Mouse (Mus musculus) c-Kit-positive CD71-negative TER-119-negative erythroid progenitor cells, embryonic 14.5 days (primary cell): ENCODE results near the gene Plcd3.
A peak's percentile ranks its signal among the peaks of the same experiment; 100 is the strongest.

ENCODE experiments used
- DNase-seq: peaks from one replicate; pipeline ENCODE4 v3.0.0-alpha.2; 2013; ENCODE audit warnings: low read depth

Plcd3 gene

GRCm38 (mm10) chr11:103066191-103067050 is 35.0 kb downstream of the Plcd3 start:
- DNase-seq: no peak

GRCm38 (mm10) chr11:103058499-103059085 is 42.9 kb downstream of the Plcd3 start:
- no peak for DNase-seq

DNA sequence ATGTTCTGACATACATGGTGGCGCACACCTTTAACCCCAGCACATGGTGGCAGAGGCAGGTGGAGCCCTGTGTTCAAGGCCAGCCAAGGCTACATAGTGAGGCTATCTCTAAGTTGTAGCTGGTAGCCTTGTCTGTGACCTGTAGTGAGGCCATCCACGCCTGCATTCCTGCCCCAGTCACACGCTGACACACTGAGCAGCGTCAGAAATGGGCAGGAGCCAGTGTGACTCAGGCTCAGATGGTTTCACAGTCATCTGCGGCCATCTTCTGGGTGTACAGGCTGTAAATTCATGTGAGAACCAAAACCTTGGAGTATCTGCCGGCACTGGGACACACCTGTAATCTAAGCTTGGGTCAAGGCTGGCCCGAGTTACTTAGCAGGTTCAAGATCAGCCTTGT is 44.8 kb downstream of the Plcd3 start:
- no peak for DNase-seq

GRCm38 (mm10) chr11:103054798-103055197 is 46.7 kb downstream of the Plcd3 start:
- peak; percentile 82 for DNase-seq

DNA sequence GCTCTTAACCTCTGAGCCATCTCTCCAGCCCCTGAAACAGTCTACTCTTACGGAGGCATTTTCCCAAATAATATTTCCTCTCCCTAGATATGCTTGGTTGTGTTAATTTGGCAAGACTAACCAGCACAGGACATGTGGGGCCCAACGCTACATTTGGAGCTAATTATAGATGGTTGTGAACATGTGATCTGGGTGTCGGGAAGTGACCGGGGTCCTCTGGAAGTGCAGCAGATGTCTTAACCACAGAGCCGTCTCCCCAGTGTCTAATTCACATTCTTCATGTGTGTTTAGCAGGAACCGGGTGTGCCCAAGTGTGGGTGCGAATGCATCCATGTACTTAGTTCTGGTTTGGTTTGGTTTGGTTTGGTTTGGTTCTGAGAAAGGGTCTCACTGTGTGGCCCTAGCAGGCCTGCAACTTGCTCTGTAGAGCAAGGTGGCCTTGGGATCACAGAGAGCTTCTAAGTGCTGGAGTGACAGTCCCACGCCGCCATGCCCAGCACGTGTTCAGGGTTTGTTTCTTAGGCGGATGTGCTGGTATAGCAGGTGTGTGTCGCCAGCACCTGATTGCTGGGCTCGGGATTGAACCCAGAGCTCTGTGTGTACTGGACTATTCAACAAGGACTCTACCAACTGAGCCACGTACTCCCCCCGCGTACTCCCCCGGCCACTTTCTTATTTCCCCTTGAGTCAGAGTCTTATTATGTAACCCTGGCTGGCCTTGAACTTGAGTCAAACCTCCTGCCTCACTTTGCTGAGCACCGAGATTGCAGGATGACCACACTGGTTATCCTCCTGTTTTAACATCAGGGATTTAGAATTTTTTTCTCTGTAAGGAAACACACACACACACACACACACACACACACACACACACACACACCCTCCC is 48.0 kb downstream of the Plcd3 start:
- DNase-seq: no peak

DNA sequence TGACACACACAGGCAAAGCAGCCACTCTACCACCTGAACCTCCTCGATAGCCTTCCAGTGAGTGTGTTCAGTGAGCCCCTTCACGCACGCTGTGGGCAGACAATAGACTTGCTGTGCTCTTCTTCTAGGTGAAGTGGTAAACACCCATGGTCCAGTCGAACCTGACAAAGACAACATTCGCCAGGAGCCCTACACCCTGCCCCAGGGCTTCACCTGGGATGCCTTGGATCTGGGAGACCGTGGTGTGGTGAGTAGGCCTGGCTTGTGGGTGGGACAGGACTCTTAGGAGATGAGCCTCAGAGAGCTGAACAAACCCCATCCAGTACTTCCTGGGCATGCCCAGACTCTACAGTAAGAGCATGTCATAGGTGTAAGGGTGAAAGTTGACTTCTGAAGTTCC is 49.4 kb downstream of the Plcd3 start:
- no peak for DNase-seq

- DNase-seq: no peak
Measured at GRCm38 (mm10) chr11:103051249-103051691, 50.2 kb downstream of the Plcd3 start.

GRCm38 (mm10) chr11:103050153-103050552 is 51.3 kb downstream of the Plcd3 start:
- DNase-seq: no peak

DNA sequence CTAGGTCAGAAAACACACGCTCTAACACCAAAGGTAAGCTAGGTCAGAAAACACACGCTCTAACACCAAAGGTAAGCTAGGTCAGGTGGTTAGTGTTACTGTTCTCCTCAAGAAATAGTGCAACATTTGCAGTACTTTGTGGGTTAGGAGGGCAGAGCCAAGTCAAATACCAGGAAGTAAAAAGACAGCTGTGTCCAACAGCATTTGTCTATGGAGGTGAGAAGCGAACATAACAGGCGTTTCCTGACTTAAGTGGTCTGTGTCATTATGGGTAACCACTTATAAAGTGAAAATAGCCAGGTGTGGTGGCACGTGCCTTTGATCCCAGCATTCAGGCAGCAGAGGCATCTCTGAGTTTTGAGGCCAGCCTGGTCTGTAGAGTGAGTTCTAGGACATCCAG is 51.8 kb downstream of the Plcd3 start:
- DNase-seq: no peak

GRCm38 (mm10) chr11:103046286-103046685 is 55.2 kb downstream of the Plcd3 start:
- DNase-seq: no peak

DNA sequence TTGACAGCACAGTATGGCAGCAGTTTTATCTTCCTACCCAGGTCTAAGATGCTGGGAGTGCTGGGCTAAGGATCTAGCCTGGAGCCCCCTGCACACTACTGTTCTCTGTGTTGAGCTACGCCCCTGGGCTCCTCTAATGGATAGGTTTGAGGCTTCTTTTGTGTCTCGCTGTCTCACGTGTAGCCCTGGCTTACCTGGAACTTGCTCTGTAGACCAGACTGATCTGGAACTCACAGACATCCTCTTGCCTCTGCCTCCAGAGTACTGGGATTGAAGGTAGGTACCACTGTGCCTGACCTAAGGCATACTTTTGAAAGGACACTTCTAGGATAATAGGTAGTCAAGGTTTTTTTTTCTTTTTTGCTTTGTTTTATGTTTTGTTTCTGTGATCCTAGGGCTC is 57.5 kb downstream of the Plcd3 start:
- DNase-seq: no peak

DNA sequence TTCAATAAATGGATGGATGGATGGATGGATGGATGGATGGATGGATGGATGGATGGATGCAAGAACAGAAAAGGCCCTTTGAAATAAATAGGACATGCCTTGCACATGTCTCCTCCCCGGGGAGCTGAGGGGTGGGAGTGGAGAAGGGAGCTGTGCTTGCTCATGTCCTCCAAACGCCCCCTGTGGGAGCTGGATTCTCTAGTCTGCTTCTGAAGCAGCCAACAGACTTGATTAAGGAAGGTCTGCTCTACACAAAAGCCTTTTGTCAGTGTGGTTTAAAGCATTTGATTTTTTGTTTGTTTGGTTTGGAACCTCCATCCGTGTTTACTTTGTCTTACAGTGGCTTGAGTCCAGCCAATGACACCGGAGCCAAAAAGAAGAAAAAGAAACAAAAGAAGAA is 58.6 kb downstream of the Plcd3 start:
- DNase-seq: no peak

DNA sequence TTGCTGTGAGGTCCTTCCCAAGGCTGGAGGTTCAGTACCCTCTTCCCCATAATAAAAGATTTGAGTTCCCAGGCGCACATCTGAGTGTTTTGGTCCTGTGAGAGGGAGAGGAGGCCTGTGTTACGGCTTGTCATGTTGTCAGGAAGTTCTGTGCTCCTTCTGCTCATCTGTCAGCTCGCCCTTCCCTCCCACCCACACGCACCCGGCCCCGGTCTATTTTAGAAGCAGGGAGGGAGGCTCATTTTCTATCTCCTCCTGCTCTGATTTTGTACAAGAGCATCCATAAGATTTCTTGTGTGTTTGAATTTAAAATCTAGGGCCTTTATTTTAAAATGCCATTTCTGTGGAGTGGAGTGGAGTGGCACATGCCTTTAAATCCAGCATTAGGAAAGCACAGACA is 63.4 kb downstream of the Plcd3 start:
- no peak for DNase-seq

DNA sequence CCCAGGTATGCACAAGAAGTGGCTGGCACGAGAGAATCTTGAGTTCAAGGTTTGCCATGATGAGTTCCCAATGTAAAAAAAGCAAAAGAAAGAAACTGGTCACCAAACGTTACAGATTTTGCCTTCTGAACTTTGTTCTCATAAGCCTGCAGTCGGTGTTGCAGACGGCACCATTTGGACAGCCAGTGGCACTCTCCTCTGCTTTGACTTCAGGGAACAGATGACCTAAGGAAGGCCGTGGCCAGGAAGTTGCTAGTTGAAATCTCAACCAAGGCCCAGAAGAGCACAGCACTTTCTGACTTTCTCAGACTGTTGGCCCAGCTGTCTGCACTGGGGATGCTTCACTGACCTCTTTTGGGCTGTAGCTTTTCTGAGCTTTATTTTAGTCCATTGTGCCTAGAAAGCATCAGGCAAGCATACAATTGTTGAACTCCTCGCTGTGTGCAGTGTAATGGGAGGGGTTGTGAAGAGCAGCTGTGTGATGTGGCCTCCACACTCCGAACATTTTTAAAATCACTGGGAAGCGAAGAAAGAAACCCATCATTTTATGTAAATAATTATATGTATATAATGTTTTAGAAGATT is 64.5 kb downstream of the Plcd3 start:
- no peak for DNase-seq

DNA sequence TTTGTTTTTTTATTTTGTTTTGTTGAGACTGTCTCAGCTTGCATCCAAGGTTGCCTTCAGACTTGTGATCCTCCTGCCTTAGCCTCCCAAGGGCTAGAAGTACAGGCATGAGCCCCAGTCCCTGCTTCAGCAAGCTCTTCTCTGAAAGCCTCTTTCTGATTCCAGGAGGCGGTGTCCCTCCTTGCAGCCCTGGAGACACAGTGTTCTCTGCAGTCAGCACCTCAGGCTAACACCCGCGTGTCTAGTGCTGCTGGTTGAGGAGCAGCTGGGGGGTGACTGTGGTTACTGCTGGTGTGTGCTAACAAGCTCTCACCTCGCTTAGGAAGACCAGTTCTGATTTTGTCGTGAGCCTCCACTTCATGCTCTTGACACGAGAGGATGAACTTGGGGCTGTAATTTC is 66.5 kb downstream of the Plcd3 start:
- DNase-seq: no peak

DNA sequence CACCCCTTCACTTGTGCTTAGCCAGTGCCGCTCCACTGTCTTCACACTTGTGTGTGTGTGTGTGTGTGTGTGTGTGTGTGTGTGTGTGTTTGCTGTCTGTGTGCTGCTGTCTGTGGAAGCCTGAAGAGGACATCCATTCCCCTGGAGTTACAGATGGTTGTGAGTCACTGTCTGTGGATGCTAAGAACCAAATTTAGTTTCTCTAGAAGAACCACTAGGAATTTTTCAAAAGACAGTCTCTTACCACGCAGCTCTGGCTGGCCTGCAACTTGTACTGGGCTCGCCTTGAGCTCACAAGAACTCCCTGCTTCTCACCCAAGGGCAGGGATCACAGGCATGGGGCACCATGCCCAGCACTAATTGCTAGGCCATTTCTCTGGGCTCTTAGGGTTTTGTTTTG is 68.4 kb downstream of the Plcd3 start:
- no peak for DNase-seq

DNA sequence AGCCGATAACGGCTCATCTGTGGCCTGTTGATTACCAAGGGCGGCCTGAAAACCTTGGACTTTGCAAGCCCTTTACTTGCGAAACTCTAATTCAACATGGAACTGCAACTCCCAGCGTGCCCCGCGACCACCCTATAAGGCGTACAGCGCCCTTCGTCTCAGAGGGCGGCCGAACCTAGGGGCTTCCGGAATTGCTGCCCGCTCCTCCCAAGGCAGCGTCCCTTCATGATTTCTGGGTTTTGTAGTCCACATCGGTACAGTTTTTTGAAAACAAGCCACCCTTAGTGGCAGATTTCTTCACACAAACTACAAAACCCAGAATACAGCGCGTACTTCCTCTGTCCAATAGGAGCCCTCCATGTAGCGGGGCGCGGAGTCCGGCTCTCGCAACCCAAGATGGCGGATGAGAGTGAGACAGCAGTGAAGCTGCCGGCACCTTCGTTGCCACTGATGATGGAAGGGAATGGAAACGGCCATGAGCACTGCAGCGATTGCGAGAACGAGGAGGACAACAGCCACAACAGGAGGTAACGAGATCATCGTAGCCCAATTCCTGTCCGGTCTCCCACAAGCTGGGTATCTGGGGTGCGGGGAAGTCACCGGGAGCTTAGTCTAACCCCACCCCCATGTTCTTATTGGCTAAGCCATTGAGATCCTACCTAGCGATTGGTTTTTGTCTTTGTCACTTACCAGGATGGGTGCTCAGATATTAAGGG is 73.1 kb downstream of the Plcd3 start, which contains the start of the genes Nmt1 and Dcakd:
Nmt1 (plus strand) TSS at position 15 of the 716 bp plus-strand sequence.
Dcakd (minus strand) TSS at position 158 of the 716 bp plus-strand sequence.
- peak; percentile 92 for DNase-seq

DNA sequence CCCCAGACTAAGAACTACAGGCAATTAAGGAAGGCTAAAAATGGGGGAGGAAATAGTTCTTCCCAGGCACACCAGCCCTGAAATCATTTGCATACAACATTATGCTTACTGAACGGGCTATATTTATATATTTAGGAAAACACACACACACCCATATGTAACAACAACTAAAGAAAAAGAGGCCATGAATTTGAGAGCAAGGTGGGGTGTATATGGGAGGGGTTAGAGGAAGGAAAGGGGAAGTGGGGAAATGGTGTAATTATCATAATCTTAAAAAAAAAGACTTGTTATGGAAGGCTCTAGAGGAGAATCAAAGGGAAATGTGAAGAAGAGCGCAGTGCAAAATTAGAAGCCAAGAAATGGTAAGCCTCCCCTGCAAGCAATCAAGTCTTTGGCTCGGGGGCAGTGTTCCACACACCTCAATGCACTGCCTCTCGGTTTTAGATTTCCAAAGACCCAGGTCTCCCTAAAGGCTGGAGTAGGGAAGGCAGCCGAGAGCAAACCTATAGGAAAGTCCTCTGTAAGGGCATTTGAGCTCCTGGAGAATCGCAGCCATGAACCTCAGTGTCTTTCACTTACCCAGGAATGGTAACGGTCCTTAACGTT is 73.8 kb downstream of the Plcd3 start:
- no peak for DNase-seq

- DNase-seq: no peak
Measured at GRCm38 (mm10) chr11:103026901-103027300, 74.6 kb downstream of the Plcd3 start.

- DNase-seq: no peak
Measured at GRCm38 (mm10) chr11:103023974-103024373, 77.5 kb downstream of the Plcd3 start.
